Mouse (Mus musculus) kidney, postnatal 14 days (tissue): Measurements from ENCODE around the gene Rab34.
A peak's percentile ranks its signal among the peaks of the same experiment; 100 is the strongest.

ENCODE experiments used
- DNase-seq: peaks from one replicate; pipeline ENCODE4 v3.0.0; 2022; ENCODE audit warnings: mixed read lengths

The Rab34 gene

DNA sequence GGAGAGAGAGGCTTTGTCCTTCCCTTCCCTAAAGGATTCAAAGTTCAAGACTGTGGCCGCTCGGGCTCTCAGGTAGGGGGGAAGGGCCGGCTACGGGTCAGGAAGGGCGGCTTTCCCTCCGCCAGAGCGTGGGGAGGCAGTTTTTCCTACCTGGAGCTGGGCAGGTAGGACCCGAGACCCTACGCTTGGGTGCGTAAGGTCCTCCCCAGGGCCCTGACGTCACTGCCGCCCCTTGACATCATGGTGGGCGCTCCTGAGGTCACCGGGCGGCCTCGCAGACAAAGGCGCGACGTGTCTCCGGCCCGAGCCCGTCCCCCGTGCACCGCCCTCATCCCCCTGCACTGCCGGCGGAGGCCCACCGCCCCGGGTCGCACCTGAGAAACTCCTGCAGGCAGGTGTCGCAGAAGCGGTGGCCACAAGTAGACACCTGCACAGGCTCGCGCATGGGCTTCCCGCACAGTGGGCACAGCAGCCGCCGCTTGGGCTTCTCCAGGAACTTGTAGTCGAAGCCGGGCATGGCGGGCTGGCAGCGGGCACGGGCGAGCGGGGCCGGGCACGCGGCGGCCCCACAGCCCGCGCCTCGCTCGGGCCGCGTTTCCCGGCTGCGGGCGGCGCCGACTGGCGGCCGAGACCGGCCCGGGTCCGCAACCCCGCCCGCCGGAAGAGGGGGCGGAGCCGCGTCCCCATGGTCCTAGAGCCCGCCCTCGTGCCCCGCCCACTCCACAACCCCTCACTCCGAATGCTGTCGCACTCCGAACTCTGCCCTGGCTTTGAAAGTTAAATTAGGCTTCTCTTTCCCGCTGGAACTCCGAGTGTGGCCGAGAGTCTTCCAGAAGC lies 23.1 kb upstream of the Rab34 start, which contains the start of gene Traf4:
Gene Traf4, minus strand, starts transcription at position 666 of the 837 bp plus-strand sequence.
- peak; percentile 95 for DNase-seq

DNA sequence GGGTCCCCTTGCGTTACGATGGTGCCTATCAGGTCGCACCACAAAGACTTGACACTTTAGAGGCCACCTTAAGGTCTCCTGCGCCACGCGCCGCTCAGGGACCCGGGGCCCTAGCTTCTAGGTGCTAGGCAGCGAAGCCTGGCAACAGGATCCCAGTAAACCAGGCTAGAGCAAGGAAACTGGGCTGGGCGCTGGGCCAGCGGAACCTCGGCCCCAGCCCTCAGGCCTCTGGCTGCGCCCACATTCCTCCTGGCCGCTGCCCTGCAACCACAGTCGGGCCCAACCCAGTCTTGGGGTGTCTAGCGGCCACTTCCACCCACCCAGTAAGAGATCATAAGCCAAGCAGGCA lies 22.5 kb upstream of the Rab34 start:
- DNase-seq: peak; percentile 88

DNA sequence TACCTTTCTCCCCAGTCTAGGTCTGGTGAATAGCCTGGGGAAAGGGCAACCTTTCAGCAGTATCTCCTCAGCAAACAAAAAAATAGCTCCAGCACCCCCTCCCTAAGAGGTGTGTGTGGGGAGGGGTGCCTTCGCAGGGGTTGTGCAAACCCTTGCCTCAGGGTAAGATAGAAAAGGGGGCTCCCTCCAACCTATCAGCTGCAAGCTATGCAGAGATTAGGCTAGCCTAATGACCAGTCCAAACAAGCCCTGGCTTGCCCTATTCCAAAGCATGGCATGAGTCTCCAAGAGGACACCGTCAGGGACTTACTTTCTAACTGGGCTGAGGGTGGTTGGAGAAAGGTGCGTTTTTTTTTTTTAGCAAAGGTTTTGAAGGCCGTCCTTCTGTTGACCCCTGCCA lies 22.1 kb upstream of the Rab34 start:
- DNase-seq: no peak

DNA sequence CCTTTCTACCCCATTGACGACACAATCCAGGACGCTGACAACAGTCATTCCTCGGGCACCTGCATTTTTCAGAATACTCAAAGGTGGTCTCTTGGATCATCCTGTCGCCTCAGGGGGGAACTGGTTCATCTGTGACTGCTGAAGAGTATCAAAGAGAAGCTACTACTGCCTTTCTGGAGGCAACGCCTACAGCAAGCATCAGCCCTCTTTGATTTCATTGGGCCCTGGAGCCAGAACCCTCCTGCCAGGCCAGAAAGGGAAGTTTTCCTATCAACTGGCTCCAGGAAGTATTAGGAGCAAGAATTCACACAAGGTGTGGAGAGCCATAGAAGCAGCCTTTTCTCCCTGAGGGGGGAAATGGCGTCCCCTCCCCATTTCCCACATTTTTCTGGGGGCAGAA lies 21.6 kb upstream of the Rab34 start:
- DNase-seq: no peak

DNA sequence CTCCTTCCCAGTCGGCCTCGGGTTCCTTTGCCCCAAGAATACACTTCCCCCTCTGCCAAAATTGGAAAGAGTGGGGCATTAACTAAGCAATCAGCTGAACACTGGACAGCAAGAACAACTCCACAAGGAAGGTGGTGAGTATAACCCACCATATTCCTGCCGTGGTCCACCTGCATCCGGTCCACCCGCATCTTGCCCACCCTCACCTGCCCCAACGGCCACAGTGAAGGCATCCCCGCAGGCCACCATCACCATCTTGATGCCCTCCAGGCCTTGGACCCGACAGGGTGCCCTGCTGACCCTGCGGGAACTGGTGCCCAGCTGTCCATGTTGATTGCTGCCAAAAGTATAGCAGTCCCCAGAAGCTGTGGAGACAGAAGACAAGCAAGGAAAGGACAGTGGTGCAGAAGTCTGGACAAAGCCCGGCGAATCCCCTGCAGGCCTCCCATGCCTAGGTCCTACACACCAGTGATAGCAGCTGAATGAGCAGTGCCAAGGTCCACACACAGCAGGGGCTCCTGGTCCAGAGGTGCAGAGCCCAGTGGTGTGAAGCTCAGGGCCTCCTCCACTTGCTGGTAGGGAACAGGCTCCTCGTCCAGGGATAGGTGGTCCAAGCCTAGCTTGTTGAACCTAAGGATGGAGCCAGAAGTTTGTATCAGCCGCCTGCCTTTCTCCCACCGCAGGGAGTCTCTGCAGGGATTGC lies 20.8 kb upstream of the Rab34 start:
- DNase-seq: no peak

DNA sequence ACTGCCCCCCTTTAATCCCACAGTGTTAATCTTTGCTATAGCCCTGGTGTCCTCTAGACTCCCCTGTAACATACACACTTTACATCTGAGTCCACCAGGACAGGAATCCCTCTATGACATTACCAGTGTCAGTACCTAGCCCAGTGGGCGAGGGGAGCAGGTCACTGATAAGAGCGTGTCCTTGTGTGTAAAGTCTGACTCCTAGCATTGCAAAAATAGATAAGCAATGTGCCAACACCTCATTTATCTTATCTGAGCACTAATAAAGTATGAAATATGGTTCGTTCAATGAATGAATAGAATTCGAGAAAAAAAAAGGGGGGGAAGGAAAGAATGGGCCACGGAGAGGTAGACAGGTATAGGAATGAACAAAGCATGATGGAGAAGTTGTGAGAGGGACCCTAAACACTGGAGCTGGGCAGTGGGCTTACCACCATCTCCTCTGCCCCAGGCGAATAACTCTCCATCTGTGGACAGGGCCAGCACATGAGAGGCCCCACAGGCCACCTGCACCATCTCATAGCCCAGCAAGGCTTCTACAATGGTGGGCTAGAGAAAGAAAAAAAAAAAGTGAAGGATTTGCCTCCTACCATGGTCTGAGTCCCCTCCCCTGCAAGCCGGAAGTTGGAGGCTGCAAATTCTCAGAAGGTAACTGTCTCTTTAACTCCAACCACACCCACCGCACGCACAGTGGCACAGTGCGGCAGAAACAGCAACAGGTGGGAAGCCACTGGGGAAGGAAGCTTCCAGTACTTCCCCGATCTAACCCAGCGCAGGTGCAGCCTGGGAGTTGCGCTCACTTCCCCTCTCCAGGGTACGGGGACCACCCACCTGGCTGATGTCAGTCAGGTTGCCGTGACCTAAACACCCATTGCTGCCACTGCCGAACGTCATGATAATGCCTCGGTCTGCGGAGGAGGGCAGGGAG lies 19.4 kb upstream of the Rab34 start:
- DNase-seq: no peak

DNA sequence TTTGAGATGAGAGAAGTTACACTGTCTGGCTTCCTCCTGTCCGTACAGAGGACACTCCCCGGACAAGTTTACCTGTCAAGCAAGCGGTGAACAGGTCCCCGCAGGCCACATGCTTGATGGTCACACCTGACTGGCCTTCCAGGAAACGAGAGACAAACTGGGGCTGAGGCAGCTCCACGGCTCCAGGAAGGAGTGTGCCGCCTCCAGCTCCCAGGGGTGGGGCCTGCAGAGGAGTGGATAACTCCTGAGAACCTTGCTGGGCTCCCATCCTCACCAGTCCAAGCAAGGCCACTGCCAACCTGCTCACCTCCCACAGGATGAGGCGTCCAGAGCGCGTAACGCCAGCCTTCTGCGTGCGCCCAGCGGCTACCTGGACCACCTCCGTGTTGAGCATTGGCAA lies 17.9 kb upstream of the Rab34 start:
- DNase-seq: peak; percentile 56

DNA sequence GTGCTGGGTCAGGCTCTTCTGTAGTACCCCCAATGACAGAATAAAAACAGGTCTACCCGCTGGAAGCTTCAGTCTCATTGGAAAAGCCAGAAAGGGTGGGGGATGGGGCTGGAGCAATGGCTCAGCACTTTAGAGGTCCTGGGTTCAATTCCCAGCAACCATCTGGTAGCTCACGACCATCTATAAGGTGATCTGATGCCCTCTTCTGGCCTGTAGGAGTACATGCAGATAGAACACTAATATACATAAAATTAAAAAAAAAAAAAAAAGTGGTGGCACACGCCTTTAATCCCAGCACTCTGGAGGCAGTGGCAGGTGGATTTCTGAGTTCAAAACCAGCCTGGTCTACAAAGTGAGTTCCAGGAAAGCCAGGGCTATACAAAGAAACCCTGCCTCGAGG lies 16.9 kb upstream of the Rab34 start:
- no peak for DNase-seq

DNA sequence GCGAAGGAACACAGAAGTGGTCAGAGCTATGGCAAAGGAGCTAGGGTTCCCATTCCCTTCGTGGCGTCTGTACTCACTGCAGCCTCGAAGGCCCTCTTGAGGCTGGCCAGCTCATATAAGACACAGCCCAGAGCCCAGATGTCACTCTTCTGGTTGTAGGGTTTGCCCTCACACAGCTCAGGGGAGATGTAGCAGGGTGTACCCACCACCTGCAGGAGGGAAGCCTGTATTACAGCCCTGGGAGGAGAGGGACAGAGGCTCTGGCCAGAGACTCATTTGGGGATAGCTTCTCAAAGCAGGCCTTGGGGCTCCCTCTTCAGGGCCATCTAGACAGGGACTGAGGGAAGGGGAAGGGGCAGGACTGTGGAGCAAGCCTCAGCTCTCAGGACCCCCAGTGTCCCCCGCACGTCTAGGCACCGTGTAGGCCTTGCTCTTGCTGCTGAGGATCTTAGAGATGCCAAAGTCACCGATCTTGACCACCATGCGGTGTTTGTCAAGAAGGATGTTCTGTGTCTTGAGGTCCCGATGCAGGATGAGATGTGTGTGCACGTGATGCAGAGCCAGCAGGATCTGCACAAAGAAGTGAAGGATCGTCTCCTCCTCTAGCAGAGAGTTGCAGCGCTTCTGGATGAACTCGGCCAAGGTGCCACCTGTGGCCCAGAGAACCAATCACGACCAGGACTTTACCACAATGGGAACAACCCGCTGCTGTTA lies 16.0 kb upstream of the Rab34 start:
- no peak for DNase-seq

DNA sequence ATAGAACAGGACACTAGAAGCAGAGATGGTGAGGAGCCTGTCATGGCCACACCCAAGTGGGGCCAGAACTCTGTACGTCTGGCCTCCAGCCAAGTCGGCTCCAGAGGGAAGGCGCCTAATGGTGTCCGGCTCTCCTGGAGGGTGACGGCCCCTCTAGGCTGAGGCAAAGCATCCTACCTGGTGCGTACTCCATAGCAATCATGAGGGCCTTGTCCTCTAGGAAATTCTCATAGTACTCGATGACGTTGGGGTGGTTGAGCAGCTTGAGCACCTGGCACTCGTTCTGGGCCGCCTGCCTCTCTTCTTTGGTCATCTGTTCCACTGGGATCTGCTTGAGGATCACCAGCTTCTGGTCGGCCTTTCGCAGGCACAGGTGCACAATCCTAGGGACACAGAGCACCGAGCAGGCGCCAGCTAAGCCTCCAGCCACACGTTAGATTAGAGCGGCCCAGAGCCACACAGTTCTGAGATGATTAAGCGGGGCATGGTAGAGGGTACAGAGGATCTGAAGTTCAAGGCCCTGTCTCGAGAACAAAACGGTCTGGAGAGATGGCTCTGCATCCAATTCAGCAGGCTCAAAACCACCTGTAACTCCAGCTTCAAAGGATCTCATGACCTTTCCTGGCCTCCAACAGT lies 15.4 kb upstream of the Rab34 start:
- DNase-seq: no peak

DNA sequence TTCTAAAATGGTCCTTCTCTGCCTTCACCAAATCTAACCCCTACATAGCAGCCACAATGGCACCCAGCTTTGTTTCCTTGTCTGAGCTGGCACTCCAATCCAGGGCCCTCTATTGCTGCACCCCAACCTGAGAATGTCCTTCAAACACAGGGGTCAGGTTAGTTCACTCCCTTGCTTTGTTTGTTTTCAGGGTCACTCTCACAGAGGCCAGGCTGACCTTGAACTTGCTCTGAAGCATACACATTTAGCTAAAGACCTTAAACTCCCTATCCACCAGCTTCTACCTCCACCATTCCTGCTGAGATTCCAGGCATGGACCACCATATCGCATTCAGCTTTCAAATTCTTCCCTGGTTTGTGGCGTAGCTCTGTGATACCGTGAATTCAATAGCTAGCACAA lies 13.7 kb upstream of the Rab34 start:
- DNase-seq: no peak

DNA sequence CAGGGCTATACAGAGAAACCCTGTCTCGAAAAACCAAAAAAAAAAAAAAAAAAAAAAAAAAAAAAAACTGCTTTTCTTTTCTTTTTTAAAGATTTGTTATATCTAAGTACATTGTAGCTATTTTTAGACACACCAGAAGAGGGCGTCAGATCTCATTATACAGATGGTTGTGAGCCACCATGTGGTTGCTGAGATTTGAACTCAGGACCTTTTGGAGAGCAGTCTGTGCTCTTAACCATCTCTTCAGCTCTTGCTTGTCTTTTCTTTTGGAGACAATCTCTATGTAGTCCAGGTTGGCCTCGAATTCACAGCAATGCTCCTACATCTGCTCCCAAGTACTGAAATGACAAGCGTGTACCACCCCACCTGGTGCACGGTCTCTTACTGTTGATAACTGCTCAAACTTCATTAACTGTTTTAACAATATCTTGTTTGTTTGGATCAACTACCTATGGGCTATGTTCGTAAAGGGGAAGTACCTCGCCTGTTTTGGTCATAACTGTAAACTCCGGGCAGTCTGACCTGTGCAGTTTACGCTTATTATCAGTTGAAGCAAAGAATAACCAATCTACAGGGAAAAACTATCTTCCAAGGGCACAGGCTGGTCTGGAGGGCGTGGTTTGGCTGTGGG lies 12.3 kb upstream of the Rab34 start:
- DNase-seq: no peak

DNA sequence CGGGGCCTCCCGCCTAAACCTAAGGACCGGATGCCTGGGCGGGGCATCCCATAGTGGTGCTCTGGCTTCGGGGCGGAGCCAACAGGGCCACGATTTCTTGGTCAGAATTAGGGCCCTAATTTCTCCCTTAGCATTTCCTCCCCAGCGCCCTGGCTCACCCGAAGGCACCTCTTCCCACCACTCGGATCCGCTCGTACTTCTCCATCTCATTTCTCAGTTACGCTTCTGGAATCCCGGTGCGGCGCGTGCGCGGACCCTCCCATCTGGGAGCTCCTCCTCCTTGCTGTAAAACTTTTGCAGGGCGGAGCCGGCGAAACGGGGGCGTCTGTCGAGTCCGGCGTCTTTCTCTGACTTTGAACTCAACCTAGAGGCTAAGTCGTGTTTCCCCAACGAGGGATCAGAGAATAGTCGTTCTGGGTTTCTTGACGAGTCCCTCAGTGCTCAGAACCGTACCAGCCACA lies 11.8 kb upstream of the Rab34 start, which contains the start of the genes Nek8 and Tlcd1:
Gene Nek8, minus strand, starts transcription at position 274 of the 461 bp plus-strand sequence.
Gene Tlcd1, plus strand, starts transcription at position 310 of the 461 bp plus-strand sequence.
- DNase-seq: peak; percentile 97

DNA sequence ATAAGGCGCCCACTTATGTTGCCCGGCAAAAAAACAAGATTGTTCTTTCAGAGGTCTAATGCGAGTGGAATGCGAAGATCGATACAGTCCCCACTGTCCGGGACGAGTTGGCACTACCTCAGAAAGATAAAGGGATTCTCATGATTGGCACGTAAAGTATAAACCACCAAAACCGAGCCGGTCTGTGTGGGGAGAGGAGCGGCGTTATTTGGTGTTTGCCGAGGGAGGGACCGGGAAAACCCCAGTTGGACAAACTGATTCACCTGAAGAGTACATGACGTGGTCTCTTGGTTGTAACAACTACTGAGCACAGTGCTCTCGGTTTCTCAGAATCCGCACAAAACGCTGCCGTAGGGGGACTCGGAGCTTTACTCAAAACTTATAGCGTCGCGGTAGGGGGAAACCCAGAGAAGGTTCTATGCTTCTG lies 11.3 kb upstream of the Rab34 start:
- DNase-seq: no peak

DNA sequence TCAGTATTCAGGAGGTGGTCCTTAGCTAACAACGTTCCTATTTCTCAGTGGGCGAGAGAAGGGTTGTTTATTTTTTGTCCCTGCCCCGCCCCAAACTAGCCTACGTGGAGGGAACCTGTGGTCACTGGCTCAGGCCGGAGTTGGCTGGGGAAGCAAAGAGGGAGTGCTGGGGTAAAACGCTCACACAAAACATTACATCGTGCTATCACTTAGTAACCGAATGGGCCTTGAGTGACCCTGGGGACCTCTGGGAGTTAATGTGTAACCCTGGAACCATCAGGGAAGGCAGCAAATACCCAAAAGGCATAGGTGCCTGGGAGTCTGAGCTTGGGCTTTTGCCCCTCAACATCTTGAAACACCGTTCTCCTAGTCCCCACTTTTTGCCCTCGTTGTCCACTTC lies 10.8 kb upstream of the Rab34 start:
- peak; percentile 89 for DNase-seq

DNA sequence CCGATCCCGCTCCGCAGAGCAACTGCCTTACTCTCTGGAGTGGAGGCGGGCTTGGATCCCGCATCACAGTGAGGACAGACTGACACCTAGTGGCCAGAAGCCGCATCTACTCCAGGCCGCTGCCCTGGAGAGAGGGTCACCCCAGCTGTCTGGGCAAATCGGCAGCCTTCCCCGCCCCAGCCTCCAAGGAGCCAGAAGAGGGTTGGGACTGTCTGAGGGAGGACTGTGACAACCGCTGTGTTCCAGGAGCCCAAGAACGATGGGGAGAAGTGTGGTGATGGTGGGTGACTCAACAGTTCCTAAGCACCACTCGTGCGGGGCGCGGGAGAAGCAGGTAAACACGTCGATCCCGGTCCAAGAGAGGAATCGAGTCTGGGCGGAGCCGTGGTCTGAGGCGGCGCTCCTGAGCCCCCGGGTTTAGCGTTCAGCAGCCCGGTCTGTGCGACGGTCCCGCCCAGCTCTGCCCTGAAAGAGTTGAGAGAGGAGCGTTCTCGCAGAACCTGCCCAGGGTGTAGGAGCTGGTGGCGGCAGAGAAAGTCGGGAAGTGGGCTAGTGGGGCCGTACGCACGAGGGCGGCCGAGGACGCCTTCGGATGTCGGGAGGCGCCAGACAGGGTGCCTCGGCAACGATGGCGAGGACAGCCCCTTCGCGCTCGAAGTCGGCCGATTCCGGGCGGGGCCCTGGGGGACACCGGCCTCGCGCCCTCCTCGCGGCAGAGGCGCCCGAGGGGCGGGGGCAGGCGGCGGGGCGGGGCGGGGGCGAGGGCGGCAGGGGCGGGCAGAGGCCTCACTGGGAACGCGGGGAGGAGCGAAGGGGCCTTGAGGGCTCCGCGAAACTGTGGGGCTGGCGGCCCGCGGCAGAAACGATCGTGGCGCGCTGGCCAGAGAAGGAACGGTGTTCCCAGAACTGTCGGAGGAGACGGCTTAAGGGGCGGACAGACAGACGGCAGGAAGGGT lies 10.0 kb upstream of the Rab34 start:
- peak; percentile 98 for DNase-seq

DNA sequence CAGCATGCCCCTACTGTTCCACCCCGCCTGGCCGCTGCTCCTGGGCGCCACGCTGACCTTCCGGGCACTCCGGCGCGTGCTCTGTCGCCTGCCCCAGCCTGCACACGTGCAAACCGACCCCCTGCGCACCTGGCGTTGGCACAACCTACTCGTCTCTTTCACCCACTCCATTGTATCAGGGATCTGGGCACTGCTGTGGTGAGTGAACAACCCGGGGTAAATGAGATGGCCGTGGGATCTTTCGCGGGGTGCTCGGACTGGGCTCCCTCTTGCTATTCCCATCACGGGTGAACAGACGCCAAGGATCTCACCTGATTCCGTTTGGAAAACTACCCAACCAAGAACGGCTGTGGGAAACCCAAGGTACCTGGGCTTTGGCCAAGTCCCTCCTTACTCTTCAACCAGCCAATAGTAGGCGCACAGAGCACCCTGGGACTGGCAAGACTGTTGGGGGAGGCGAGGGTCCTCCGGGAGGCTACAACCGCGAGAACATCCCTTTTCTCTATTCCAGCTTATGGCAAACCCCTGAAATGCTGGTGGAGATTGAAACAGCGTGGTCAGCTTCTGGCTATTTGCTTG lies 9.3 kb upstream of the Rab34 start:
- DNase-seq: peak; percentile 90

DNA sequence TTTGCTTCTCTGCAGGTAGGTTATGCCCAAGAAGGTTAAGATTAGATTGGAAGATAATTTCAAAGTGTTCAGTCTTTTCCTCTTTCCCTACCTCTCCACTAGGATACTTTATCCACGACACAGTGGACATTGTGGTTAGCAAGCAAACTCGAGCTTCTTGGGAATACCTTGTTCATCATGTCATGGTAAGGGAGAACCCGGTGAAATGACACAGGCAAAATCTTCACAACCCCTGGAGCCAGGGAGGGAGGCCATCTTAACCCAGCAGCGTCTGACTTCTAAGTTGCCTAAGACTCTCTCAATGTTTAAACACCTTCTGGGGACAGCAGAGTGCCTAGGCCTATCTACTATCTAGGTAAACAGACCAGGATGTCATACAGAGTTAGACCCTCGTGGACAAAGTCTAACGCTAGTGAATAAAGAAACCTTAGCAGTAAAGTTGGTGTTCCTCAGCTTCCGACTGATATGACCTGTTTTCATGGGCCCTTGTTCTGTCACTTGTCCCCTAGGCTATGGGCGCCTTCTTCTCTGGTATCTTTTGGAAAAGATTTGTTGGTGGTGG lies 8.7 kb upstream of the Rab34 start:
- DNase-seq: no peak

DNA sequence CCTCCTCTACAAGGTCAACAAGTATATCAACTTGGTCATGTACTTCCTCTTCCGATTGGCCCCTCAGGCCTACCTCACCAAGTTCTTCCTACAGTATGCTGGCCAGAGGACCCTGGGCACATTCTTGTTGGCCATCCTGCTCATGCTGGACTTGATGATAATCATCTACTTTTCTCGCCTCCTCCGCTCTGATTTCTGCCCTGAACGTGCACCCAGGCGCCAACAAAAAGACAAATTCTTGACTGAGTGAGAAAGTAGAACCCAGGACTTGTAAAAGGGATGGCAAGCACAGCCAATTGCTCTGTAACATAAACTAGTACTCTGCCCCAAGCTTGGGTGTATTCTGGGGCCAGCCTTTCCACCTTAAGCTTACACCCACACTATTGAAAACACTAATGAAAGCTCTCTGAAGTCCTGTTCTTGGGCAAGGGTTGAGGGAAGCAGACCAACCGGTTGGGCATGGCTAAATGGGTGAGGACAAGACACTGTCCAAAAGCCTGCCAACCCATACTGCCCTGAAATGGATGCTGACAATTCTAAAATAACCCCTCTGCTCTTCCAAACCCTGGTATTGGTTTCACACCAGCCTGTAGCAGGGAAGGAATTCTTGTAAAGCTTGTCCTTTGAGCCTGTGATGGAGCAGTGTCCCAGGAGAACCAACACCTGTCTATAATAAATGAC lies 8.0 kb upstream of the Rab34 start:
- no peak for DNase-seq
